In the genomic region with DNA sequence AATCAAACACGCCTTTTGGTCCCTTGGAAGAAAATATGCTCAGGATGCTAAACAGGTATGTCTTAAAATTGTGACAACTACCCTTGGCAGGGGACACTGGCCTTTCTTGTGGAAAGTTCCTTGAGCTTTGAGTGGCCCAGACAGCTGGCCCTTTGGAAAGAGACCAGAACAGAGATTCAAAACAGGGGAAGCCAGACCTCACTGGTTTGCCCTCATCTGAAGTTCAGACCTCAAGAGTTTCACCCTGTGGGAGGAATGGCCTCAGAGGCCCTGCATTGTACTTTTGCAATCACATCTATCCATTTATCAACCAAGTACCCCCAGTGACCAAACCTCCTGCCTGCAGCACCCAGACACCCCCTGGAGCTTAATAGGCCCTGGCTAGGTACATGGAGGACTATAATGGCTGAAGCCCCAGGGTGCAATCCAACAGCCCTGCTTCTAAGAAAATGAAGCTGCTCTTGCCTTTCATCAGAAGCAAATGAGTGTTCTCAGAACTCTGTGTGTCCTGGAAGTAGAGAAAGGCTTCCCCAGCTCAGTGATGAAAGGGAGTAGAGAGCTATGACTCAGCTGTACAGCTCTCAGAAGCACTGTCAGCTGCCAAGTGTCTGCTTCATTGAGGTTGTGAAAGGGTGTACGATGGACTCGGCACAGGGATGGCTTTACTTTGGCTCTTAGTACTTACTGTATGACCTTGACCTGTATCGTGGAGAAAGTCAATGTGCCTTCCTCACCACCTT, we compare ENCODE assay signal across 29 mouse cellular contexts. TPM values are rescaled to one million over a fixed set of nuclear protein-coding genes. Genes with fewer than 3 reads are reported as not detected.
A peak's percentile ranks its signal among the peaks of the same experiment; 100 is the strongest.
DNase-seq lines count a peak whose midpoint lies in the region; ATAC-seq and TF ChIP-seq lines count a peak whose summit lies in the region.
"Had no signal": no experiment of that assay in that cellular context is flagged by ENCODE, and none has a peak within 500 bp of the region (broad histone marks: within the 10 kb centered on the region; RNA-seq: fewer than 3 reads in every experiment).

No protein-coding gene starts in this region.

- no peak for TF ChIP-seq EP300 in CH12.LX (IDR thresholded peaks at IDR 0.05; ENCODE audit: low read length)

- H3K9ac ChIP-seq in kidney, embryonic 14.5 days (ENCODE audit: low read depth, low read length): no peak overlapping the region
- H3K9ac ChIP-seq in CH12.LX (ENCODE audit: insufficient read depth, low read depth): no peak overlapping the region
- H3K9ac ChIP-seq in midbrain, embryonic 11.5 days (ENCODE audit: low read length): no peak overlapping the region
- H3K9ac ChIP-seq: embryonic facial prominence, embryonic 15.5 days; hindbrain, embryonic 12.5 days had no signal

- no peak for TF ChIP-seq CTCF in kidney, adult 2 months (conservative IDR thresholded peaks at IDR 0.05; ENCODE audit: insufficient read depth, insufficient read length, low read depth, low read length)
- no peak for TF ChIP-seq CTCF in CH12.LX (conservative IDR thresholded peaks at IDR 0.05 in 1 of 2, IDR thresholded peaks at IDR 0.05 in 1 of 2; ENCODE audit: low read depth in 2 of 2, low read length in 2 of 2)

- TF ChIP-seq RAD21 in CH12.LX (IDR thresholded peaks at IDR 0.05; ENCODE audit: low read depth, low read length): no peak

- no peaks in the 10 kb centered on the region for H3K4me1 ChIP-seq in kidney, adult 2 months (ENCODE audit: control insufficient read depth, insufficient read depth, low read length)
- no peaks in the 10 kb centered on the region for H3K4me1 ChIP-seq in kidney, embryonic 14.5 days (ENCODE audit: control insufficient read depth, insufficient read depth, low read length)
- peaks cover 0 to 13% of the 10 kb centered on the region in 2 experiments; a peak in 3 of 4 replicates for H3K4me1 ChIP-seq in CH12.LX (ENCODE audit: control insufficient read depth in 1 of 2, insufficient read depth in 2 of 2)
- H3K4me1 ChIP-seq in midbrain, embryonic 11.5 days (ENCODE audit: control insufficient read depth, insufficient read depth, low read length): no peaks in the 10 kb centered on the region
- H3K4me1 ChIP-seq: embryonic facial prominence, embryonic 15.5 days; hindbrain, embryonic 12.5 days; midbrain, embryonic 10.5 days had no signal

- no peaks in the 10 kb centered on the region for H3K36me3 ChIP-seq in kidney, adult 2 months (ENCODE audit: control insufficient read depth, insufficient read depth, low read length)
- H3K36me3 ChIP-seq in kidney, embryonic 14.5 days (ENCODE audit: control insufficient read depth, insufficient read depth, low read length): no peaks in the 10 kb centered on the region
- H3K36me3 ChIP-seq in CH12.LX (replicated peaks in 1 of 2; ENCODE audit: control insufficient read depth in 1 of 2, insufficient read depth in 1 of 2, low read length in 1 of 2): no peaks in the 10 kb centered on the region
- H3K36me3 ChIP-seq in midbrain, embryonic 11.5 days (ENCODE audit: control insufficient read depth, insufficient read depth, low read length): no peaks in the 10 kb centered on the region
- H3K36me3 ChIP-seq: embryonic facial prominence, embryonic 15.5 days; G1E; hindbrain, embryonic 12.5 days; midbrain, embryonic 10.5 days had no signal

- H3K4me3 ChIP-seq in kidney, adult 2 months (ENCODE audit: insufficient read depth, low read depth, low read length): no peak overlapping the region
- H3K4me3 ChIP-seq in kidney, embryonic 14.5 days (ENCODE audit: low read length): no peak overlapping the region
- H3K4me3 ChIP-seq in CH12.LX (replicated peaks in 1 of 3; ENCODE audit: low read depth in 2 of 3, low read length in 2 of 3, poor library complexity in 1 of 3): no peak overlapping the region
- H3K4me3 ChIP-seq in midbrain, embryonic 11.5 days (ENCODE audit: low read depth, low read length): no peak overlapping the region
- H3K4me3 ChIP-seq: embryonic facial prominence, embryonic 15.5 days; heart, adult 2 months; hindbrain, embryonic 12.5 days; midbrain, embryonic 10.5 days had no signal

- no peak for TF ChIP-seq POLR2A in kidney, adult 2 months (IDR thresholded peaks at IDR 0.05; ENCODE audit: low read depth, low read length)
- no peak for TF ChIP-seq POLR2A in CH12.LX (IDR thresholded peaks at IDR 0.05; ENCODE audit: low read depth, low read length)

- H3K79me2 ChIP-seq in CH12.LX (replicated peaks; ENCODE audit: control insufficient read depth, extremely low read depth, insufficient read depth, poor library complexity, severe bottlenecking): no peaks in the 10 kb centered on the region

- peak overlapping the region; percentile 54 for H3K27ac ChIP-seq in kidney, adult 2 months (ENCODE audit: insufficient read depth, low read depth, low read length)
- H3K27ac ChIP-seq in kidney, embryonic 14.5 days (ENCODE audit: low read depth, low read length): no peak overlapping the region
- no peak overlapping the region for H3K27ac ChIP-seq in CH12.LX (ENCODE audit: insufficient read depth, low read depth)
- no peak overlapping the region for H3K27ac ChIP-seq in midbrain, embryonic 11.5 days (ENCODE audit: low read depth, low read length)
- H3K27ac ChIP-seq: embryonic facial prominence, embryonic 15.5 days; heart, adult 2 months; hindbrain, embryonic 12.5 days; midbrain, embryonic 10.5 days had no signal

- ATAC-seq in kidney, embryonic 14.5 days (ENCODE audit: low FRiP score, low TSS enrichment): no peak
- no peak for ATAC-seq in midbrain, embryonic 11.5 days (ENCODE audit: low FRiP score)
- ATAC-seq: forebrain, embryonic 14.5 days; intestine, postnatal 0 days had no signal

- no peak overlapping the region for H3K4me2 ChIP-seq in kidney, embryonic 14.5 days (replicated peaks; ENCODE audit: low read depth, low read length)
- H3K4me2 ChIP-seq in CH12.LX (ENCODE audit: insufficient read depth, low read depth, poor library complexity, severe bottlenecking): no peak overlapping the region
- no peak overlapping the region for H3K4me2 ChIP-seq in midbrain, embryonic 11.5 days
- H3K4me2 ChIP-seq: embryonic facial prominence, embryonic 15.5 days; hindbrain, embryonic 12.5 days; liver, embryonic 11.5 days had no signal

- dilution Hi-C loops in CH12.LX (cut with MboI; ENCODE audit: extremely low pct_ligation_motif_present, extremely low pct_unique_long_range_greater_than_20kb, low sequenced_read_pairs): no loop called here

- no peaks in the 10 kb centered on the region; the same call in 1 of the 2 replicates for H3K27me3 ChIP-seq in kidney, adult 2 months (replicated peaks; ENCODE audit: control insufficient read depth, insufficient read depth, low read length)
- H3K27me3 ChIP-seq in kidney, embryonic 14.5 days (ENCODE audit: control insufficient read depth, insufficient read depth, low read length): no peaks in the 10 kb centered on the region
- peaks cover 15% of the 10 kb centered on the region for H3K27me3 ChIP-seq in CH12.LX (replicated peaks)
- H3K27me3 ChIP-seq in midbrain, embryonic 11.5 days (ENCODE audit: control insufficient read depth, insufficient read depth, low read length): no peaks in the 10 kb centered on the region
- H3K27me3 ChIP-seq: embryonic facial prominence, embryonic 15.5 days; hindbrain, embryonic 12.5 days had no signal

- in situ Hi-C loops in CH12.LX (cut with MboI; ENCODE audit: low pct_ligation_motif_present, low pct_unique_long_range_greater_than_20kb, low sequenced_read_pairs): no loop called here

- no peaks in the 10 kb centered on the region for H3K9me3 ChIP-seq in kidney, embryonic 14.5 days (ENCODE audit: control insufficient read depth, low read length)
- no peaks in the 10 kb centered on the region for H3K9me3 ChIP-seq in CH12.LX (replicated peaks; ENCODE audit: low read length)
- no peaks in the 10 kb centered on the region for H3K9me3 ChIP-seq in midbrain, embryonic 11.5 days (ENCODE audit: control insufficient read depth, low read length)
- H3K9me3 ChIP-seq: embryonic facial prominence, embryonic 15.5 days; hindbrain, embryonic 12.5 days; midbrain, embryonic 10.5 days had no signal

- DNase-seq in adrenal gland, postnatal 14 days: peak; percentile 10
- no peak for DNase-seq in adrenal gland, adult 18-20 months (ENCODE audit: low spot score in 2 of 2)
- peak; percentile 65 for DNase-seq in kidney, adult 2 months
- DNase-seq in CH12.LX (ENCODE audit: extremely low read depth): no peak
- DNase-seq in brain, adult 2 months (ENCODE audit: low read depth, low spot score): peak; percentile 55
- no peak for DNase-seq in midbrain, embryonic 11.5 days (ENCODE audit: low spot score, missing footprints)
- DNase-seq: cerebellum, adult 9-10 months; gastrocnemius, postnatal 25 days; heart, adult 2 months; lung, adult 18-20 months; lung, postnatal 10 days had no signal

- 51% methylated on average over 4 of the region's 4 CpGs for WGBS in kidney, adult 2 months
- 82% methylated on average over 4 of the region's 4 CpGs for WGBS in kidney, embryonic 14.5 days
- 83% methylated on average over 4 of the region's 4 CpGs for WGBS in midbrain, embryonic 11.5 days

RNA-seq across cellular contexts. Expression of gene Umod, which starts 11.1 kb away (rescaled TPM):
- total RNA-seq in adrenal gland, postnatal 14 days (2021): not detected in 2 replicates
- not detected for total RNA-seq in adrenal gland, adult 18-20 months (2021)
- polyA plus RNA-seq in kidney, adult 2 months (2012; rRNA removed): 2,888 and 4,030 TPM in 2 replicates
- 1.2 and 1.7 TPM in 2 replicates for polyA plus RNA-seq in kidney, embryonic 14.5 days (2014; fragmentation: Nextera tagmentation; extraction: Ambion mirVana)
- total RNA-seq in CH12.LX (2012; rRNA removed) (not detected in 2 replicates), CH12.LX (2014; rRNA removed) (not detected in 2 replicates)
- polyA plus RNA-seq in CH12.LX (2012; ENCODE audit: insufficient read length, low read depth): not detected in 2 replicates
- not detected in 2 replicates for polyA plus RNA-seq in midbrain, embryonic 11.5 days (2014; fragmentation: Nextera tagmentation; extraction: Ambion mirVana)
- total RNA-seq: gastrocnemius, postnatal 25 days; heart, adult 2 months; heart, postnatal 25 days; layer of hippocampus, postnatal 10 days; left cerebral cortex, adult 8-10 months; midbrain, postnatal 0 days had no signal
- polyA plus RNA-seq: brain, embryonic 14.5 days; embryonic facial prominence, embryonic 15.5 days; forebrain, embryonic 14.5 days; G1E; heart, embryonic 14.5 days; hindbrain, embryonic 12.5 days; intestine, postnatal 0 days; limb, embryonic 11.5 days; liver, embryonic 11.5 days; midbrain, embryonic 10.5 days; midbrain, postnatal 0 days; neural tube, embryonic 14.5 days; stomach, embryonic 16.5 days had no signal

RNA-seq across cellular contexts. Expression of gene Acsm5, which starts 29.1 kb away (rescaled TPM):
- total RNA-seq in adrenal gland, postnatal 14 days (2021): 4.6 and 11.0 TPM in 2 replicates
- total RNA-seq in adrenal gland, adult 18-20 months (2021): 1 to 10 TPM; 5.1 to 6.5 TPM
- 78.2 and 91.7 TPM in 2 replicates for polyA plus RNA-seq in kidney, adult 2 months (2012; rRNA removed)
- 0.11 and 0.19 TPM in 2 replicates for polyA plus RNA-seq in kidney, embryonic 14.5 days (2014; fragmentation: Nextera tagmentation; extraction: Ambion mirVana)
- not detected in 2 replicates for total RNA-seq in CH12.LX (2012; rRNA removed)
- total RNA-seq in CH12.LX (2014; rRNA removed): not detected in 2 replicates
- not detected in 2 replicates for polyA plus RNA-seq in CH12.LX (2012; ENCODE audit: insufficient read length, low read depth)
- polyA plus RNA-seq in midbrain, embryonic 11.5 days (2014; fragmentation: Nextera tagmentation; extraction: Ambion mirVana): not detected in 2 replicates
- polyA plus RNA-seq: brain, embryonic 14.5 days; embryonic facial prominence, embryonic 15.5 days; forebrain, embryonic 14.5 days; G1E; heart, embryonic 14.5 days; hindbrain, embryonic 12.5 days; intestine, postnatal 0 days; limb, embryonic 11.5 days; liver, embryonic 11.5 days; midbrain, embryonic 10.5 days; stomach, embryonic 16.5 days; thymus, postnatal 0 days had no signal

RNA-seq across cellular contexts. Expression of gene Gp2, which starts 31.1 kb away (rescaled TPM):
- not detected in 2 replicates for total RNA-seq in adrenal gland, postnatal 14 days (2021)
- total RNA-seq in adrenal gland, adult 18-20 months (2021): not detected
- polyA plus RNA-seq in kidney, adult 2 months (2012; rRNA removed): 2.6 and 3.5 TPM in 2 replicates
- not detected in 2 replicates for polyA plus RNA-seq in kidney, embryonic 14.5 days (2014; fragmentation: Nextera tagmentation; extraction: Ambion mirVana)
- not detected in 2 replicates for total RNA-seq in CH12.LX (2012; rRNA removed)
- not detected in 2 replicates for total RNA-seq in CH12.LX (2014; rRNA removed)
- not detected in 2 replicates for polyA plus RNA-seq in CH12.LX (2012; ENCODE audit: insufficient read length, low read depth)
- not detected in 2 replicates for polyA plus RNA-seq in midbrain, embryonic 11.5 days (2014; fragmentation: Nextera tagmentation; extraction: Ambion mirVana)
- total RNA-seq: G1E; gastrocnemius, postnatal 25 days; heart, adult 2 months; heart, postnatal 25 days; layer of hippocampus, postnatal 10 days; midbrain, postnatal 0 days had no signal
- polyA plus RNA-seq: brain, embryonic 14.5 days; embryonic facial prominence, embryonic 15.5 days; forebrain, embryonic 14.5 days; G1E; heart, embryonic 14.5 days; hindbrain, embryonic 12.5 days; limb, embryonic 11.5 days; liver, embryonic 11.5 days; midbrain, embryonic 10.5 days; midbrain, postnatal 0 days; neural tube, embryonic 14.5 days had no signal

RNA-seq across cellular contexts. Expression of gene Pdilt, which starts 33.1 kb away (rescaled TPM):
- total RNA-seq in adrenal gland, postnatal 14 days (2021): 0.44 TPM in 1 of 2 replicates, not detected in the other
- total RNA-seq in adrenal gland, adult 18-20 months (2021): not detected
- 1.4 and 2.2 TPM in 2 replicates for polyA plus RNA-seq in kidney, adult 2 months (2012; rRNA removed)
- not detected in 2 replicates for polyA plus RNA-seq in kidney, embryonic 14.5 days (2014; fragmentation: Nextera tagmentation; extraction: Ambion mirVana)
- not detected in 2 replicates for total RNA-seq in CH12.LX (2012; rRNA removed)
- total RNA-seq in CH12.LX (2014; rRNA removed): not detected in 2 replicates
- polyA plus RNA-seq in CH12.LX (2012; ENCODE audit: insufficient read length, low read depth): 0.19 TPM in 1 of 2 replicates, not detected in the other
- not detected in 2 replicates for polyA plus RNA-seq in midbrain, embryonic 11.5 days (2014; fragmentation: Nextera tagmentation; extraction: Ambion mirVana)
- total RNA-seq: G1E; gastrocnemius, postnatal 25 days; heart, adult 2 months; heart, postnatal 25 days; layer of hippocampus, postnatal 10 days; midbrain, postnatal 0 days had no signal
- polyA plus RNA-seq: embryonic facial prominence, embryonic 15.5 days; G1E; heart, embryonic 14.5 days; intestine, postnatal 0 days; limb, embryonic 11.5 days; liver, embryonic 11.5 days; midbrain, embryonic 10.5 days; stomach, embryonic 16.5 days; thymus, postnatal 0 days had no signal

Comparison
In these comparisons a context has a peak if more than half of its experiments do, and no peak if none do; other contexts are left out.
1. DNase-seq: peak in adrenal gland, postnatal 14 days (single experiment), kidney, adult 2 months (single experiment) and brain, adult 2 months (single experiment); none in adrenal gland, adult 18-20 months (0 of 2), CH12.LX (single experiment) and midbrain, embryonic 11.5 days (single experiment).
2. RNA of gene Umod, which starts 11.1 kb away (polyA plus RNA-seq): 2,888 to 4,030 TPM in kidney, adult 2 months; 1.2 to 1.7 TPM in kidney, embryonic 14.5 days, not detected in CH12.LX and not detected in midbrain, embryonic 11.5 days; every median in the first group is over 1,000 times any median in the second.
3. RNA of gene Acsm5, which starts 29.1 kb away (polyA plus RNA-seq): 78.2 to 91.7 TPM in kidney, adult 2 months; 0.11 to 0.19 TPM in kidney, embryonic 14.5 days, not detected in CH12.LX and not detected in midbrain, embryonic 11.5 days; every median in the first group is over 10 times any median in the second.